Mouse (Mus musculus): ENCODE data around the gene Olfr1420. TPM values are rescaled to one million over a fixed set of nuclear protein-coding genes. Genes with fewer than 3 reads are reported as not detected.

The Olfr1420 gene
- total and polyA plus RNA-seq, 3 experiments = 0.03 TPM; not detected in 2

DNA sequence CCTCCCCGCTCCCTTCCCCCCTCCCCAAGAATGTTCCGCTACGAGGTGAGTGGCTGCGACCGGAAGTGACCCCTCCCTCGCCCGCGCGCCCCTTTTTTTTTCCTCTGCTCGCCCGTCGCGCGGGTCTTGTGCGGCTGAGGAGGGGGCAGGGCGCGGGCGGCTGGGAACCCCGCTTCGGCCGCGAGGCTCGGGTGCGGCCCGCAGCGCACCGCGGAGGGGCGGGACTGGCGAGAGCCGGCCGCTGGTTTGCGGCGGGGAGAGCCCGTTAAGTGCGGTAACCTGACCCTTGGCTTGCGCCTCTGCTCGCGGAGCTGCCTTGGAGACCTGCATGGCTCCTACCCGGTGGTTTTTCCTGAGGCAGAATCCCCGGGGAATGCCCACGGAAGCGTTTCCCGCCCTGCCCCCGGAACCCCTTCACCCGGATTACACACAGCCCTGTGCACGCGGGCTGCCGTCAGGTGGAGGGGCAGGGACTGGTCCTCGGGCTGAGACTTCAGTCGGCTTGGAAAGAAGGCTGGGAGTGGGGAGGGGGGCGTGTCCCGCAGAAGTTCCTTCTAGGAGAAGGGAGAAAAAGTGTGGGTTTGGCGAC lies 26.3 kb downstream of the Olfr1420 start:
- H3K4me3 ChIP-seq (ENCODE audit: control insufficient read depth in 1 of 2, insufficient read depth in 1 of 2, low read depth in 2 of 2, low read length in 2 of 2) = peak overlapping the region; percentile 88 to 96
- no peaks in the 10 kb centered on the region for H3K27me3 ChIP-seq (ENCODE audit: control insufficient read depth in 1 of 2, insufficient read depth in 2 of 2, low read length in 2 of 2)
- peak overlapping the region; percentile 4; the same call in 1 of the 2 replicates for H3K27ac ChIP-seq (ENCODE audit: control insufficient read depth, low read depth, low read length)
- peak overlapping the region; percentile 93 for H3K9ac ChIP-seq (ENCODE audit: control insufficient read depth, low read depth, low read length, poor library complexity, severe bottlenecking)
- peaks cover 6 to 10% of the 10 kb centered on the region in 2 experiments; a peak in 3 of 4 replicates for H3K4me1 ChIP-seq (ENCODE audit: control insufficient read depth in 1 of 2, insufficient read depth in 2 of 2, low read length in 2 of 2)
- no peaks in the 10 kb centered on the region for H3K9me3 ChIP-seq (replicated peaks; ENCODE audit: insufficient read depth, low read length)
- H3K79me2 ChIP-seq (ENCODE audit: control insufficient read depth, insufficient read depth, low read length, poor library complexity) = peaks cover 18% of the 10 kb centered on the region
- TF ChIP-seq NELFE (IDR thresholded peaks at IDR 0.05; ENCODE audit: low read depth, low read length) = no peak
- no peak for TF ChIP-seq POLR2AphosphoS2 (IDR thresholded peaks at IDR 0.05; ENCODE audit: low read length)
- TF ChIP-seq KAT2A (conservative IDR thresholded peaks at IDR 0.05; ENCODE audit: low read depth, low read length) = no peak
- peak; percentile 86 for TF ChIP-seq MXI1 (IDR thresholded peaks at IDR 0.05; ENCODE audit: low read depth, low read length)
- peak; percentile 81 for TF ChIP-seq ZNF384 (IDR thresholded peaks at IDR 0.05; ENCODE audit: low read depth, low read length)
- TF ChIP-seq MAZ (IDR thresholded peaks at IDR 0.05; ENCODE audit: low read depth, low read length) = peak; percentile 63; the same call in 1 of the 2 replicates
- no peak for TF ChIP-seq EP300 (IDR thresholded peaks at IDR 0.05; ENCODE audit: low read depth in 1 of 2, low read length in 2 of 2)
- H3K36me3 ChIP-seq (ENCODE audit: control insufficient read depth in 1 of 2, insufficient read depth in 2 of 2, low read length in 2 of 2) = peaks cover 5 to 38% of the 10 kb centered on the region in 2 experiments
- peak; percentile 64 for DNase-seq (ENCODE audit: low read depth, low spot score)

DNA sequence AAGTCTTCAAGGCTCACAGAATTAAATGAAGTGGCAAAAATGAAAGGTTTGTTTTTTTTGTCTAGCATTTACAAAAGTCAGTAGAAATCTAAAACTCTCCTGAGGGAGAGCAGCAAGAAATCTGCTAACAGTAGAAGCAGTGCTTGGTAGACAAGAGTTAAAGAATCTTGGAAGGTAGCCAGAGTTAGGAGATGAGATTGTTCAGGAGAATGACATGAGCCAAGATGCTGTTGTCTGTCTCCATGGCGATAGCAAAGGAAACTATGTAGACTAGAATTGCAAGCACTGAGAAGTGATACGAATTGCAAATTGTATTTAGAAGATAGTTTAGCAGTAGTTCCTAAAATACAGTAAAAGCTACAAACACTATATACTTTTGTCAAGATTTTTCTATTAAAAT lies 29.4 kb downstream of the Olfr1420 start:
- Histone ChIP-seq H3K27me3 (ENCODE audit: control insufficient read depth in 1 of 2, insufficient read depth in 2 of 2, low read length in 2 of 2) (no peaks in the 10 kb centered on the region), H3K9me3 (replicated peaks; ENCODE audit: insufficient read depth, low read length) (no peaks in the 10 kb centered on the region), H3K27ac (ENCODE audit: control insufficient read depth, low read depth, low read length) (no peak overlapping the region), H3K9ac (ENCODE audit: control insufficient read depth, low read depth, low read length, poor library complexity, severe bottlenecking) (no peak overlapping the region), H3K36me3 (ENCODE audit: control insufficient read depth in 1 of 2, insufficient read depth in 2 of 2, low read length in 2 of 2) (peaks cover 10 to 52% of the 10 kb centered on the region in 2 experiments), H3K79me2 (ENCODE audit: control insufficient read depth, insufficient read depth, low read length, poor library complexity) (peaks cover 26% of the 10 kb centered on the region), H3K4me1 (ENCODE audit: control insufficient read depth in 1 of 2, insufficient read depth in 2 of 2, low read length in 2 of 2) (peaks cover 8 to 11% of the 10 kb centered on the region in 2 experiments), H3K4me3 (ENCODE audit: control insufficient read depth in 1 of 2, insufficient read depth in 1 of 2, low read depth in 2 of 2, low read length in 2 of 2) (no peak overlapping the region)
- 0 out of 2 replicates have a peak, but pooled peaks have one; percentile 17 for TF ChIP-seq GATA1 (IDR thresholded peaks at IDR 0.05; ENCODE audit: low read depth, low read length)
- no peak for TF ChIP-seq ZNF384 (IDR thresholded peaks at IDR 0.05; ENCODE audit: low read depth, low read length)
- no peak for TF ChIP-seq SMC3 (IDR thresholded peaks at IDR 0.05; ENCODE audit: low read depth, low read length)
- TF ChIP-seq MXI1 (IDR thresholded peaks at IDR 0.05; ENCODE audit: low read depth, low read length) = peak; percentile 68; the same call in 1 of the 2 replicates
- TF ChIP-seq ZMIZ1 (IDR thresholded peaks at IDR 0.05; ENCODE audit: low read depth, low read length) = no peak
- TF ChIP-seq RCOR1 (IDR thresholded peaks at IDR 0.05; ENCODE audit: low read depth, low read length) = peak; percentile 99
- no peak for TF ChIP-seq MYB (IDR thresholded peaks at IDR 0.05; ENCODE audit: low read depth, low read length)
- no peak for TF ChIP-seq TCF12 (IDR thresholded peaks at IDR 0.05; ENCODE audit: low read depth, low read length)
- TF ChIP-seq POLR2A (IDR thresholded peaks at IDR 0.05; ENCODE audit: control insufficient read depth in 1 of 2, insufficient read depth in 1 of 2, low read depth in 1 of 2, low read length in 2 of 2, poor library complexity in 1 of 2) = no peak
- TF ChIP-seq HCFC1 (IDR thresholded peaks at IDR 0.05; ENCODE audit: low read depth, low read length) = no peak
- peak; percentile 81 for TF ChIP-seq SIN3A (IDR thresholded peaks at IDR 0.05; ENCODE audit: low read length)
- peak; percentile 79 for DNase-seq (ENCODE audit: low read depth, low spot score)

Data from MEL (cell line).